8 mouse cellular contexts compared by ENCODE assay signal in the genomic region with DNA sequence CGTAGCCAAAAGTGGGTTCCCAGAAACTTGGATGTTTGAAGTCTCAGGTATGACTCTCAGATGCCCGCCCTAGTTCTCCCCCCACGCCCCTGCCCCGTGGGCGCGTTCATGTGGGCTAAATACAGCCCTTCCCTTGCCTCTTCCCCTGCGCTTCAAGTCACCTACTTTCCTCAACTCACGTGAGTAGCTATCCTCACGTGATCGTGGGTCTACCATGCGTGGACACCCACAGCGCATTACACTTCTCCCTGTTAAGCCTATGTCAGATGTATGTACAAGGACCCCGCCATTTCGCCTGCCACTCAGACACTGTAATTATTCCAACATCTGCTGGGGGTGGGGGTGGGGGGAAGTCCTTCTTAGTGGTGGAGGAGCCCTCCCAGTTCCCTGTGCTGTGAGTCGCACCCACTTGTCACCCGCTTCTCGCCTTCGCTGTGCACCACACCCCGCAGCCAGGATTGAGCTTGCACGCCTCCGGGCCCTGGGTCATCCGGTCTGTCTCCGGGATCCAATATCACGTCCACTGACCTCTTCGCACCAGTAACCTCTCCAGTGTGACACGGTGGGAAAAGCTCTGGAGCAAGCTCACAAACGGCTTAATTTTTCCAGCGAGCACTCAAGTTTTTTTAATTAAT. TPM values are rescaled to one million over a fixed set of nuclear protein-coding genes. Genes with fewer than 3 reads are reported as not detected.
DNase-seq lines count a peak whose midpoint lies in the region; ATAC-seq lines count a peak whose summit lies in the region.

No protein-coding gene starts in this region.

- 5% methylated on average over 28 of the region's 28 CpGs for WGBS in heart, embryonic 10.5 days
- 6% methylated on average over 28 of the region's 28 CpGs for WGBS in liver, embryonic 13.5 days (ENCODE audit: insufficient replicate concordance)

- H3K9ac ChIP-seq in liver, embryonic 13.5 days, result peak overlapping the region; percentile 85

- H3K27ac ChIP-seq in heart, embryonic 10.5 days, result peak overlapping the region; percentile 98
- 0 out of 2 replicates have a peak overlapping the region, but pooled peaks have one; percentile 34 for H3K27ac ChIP-seq in liver, embryonic 13.5 days

- DNase-seq in urinary bladder, adult 18-20 months (ENCODE audit: low spot score in 2 of 2), result peak; percentile 28 to 31
- no peak for DNase-seq in urinary bladder, postnatal 4 days (ENCODE audit: low spot score in 2 of 2)
- DNase-seq in embryo, embryonic 9.5 days (ENCODE audit: extremely low spot score), result peak; percentile 24
- no peak for DNase-seq in heart, embryonic 10.5 days (ENCODE audit: low spot score)
- peak; percentile 48 for DNase-seq in kidney, adult 9 months
- DNase-seq in liver, embryonic 13.5 days, result peak; percentile 18
- peak; percentile 38 for DNase-seq in neural tube, embryonic 10.5 days (ENCODE audit: extremely low spot score, low spot score)
- DNase-seq in thymus, adult 18-20 months, result peak; percentile 22 to 25

- no peaks in the 10 kb centered on the region for H3K27me3 ChIP-seq in heart, embryonic 10.5 days (ENCODE audit: insufficient read depth, poor library complexity, severe bottlenecking)
- H3K27me3 ChIP-seq in liver, embryonic 13.5 days, result no peaks in the 10 kb centered on the region

- H3K36me3 ChIP-seq in heart, embryonic 10.5 days, result no peaks in the 10 kb centered on the region
- no peaks in the 10 kb centered on the region for H3K36me3 ChIP-seq in liver, embryonic 13.5 days

- 0 out of 2 replicates have a peak, but pooled peaks have one; percentile 10 for ATAC-seq in liver, embryonic 13.5 days (ENCODE audit: low read depth)

- H3K4me2 ChIP-seq in liver, embryonic 13.5 days, result peak overlapping the region; percentile 93

- no peaks in the 10 kb centered on the region for H3K9me3 ChIP-seq in heart, embryonic 10.5 days
- H3K9me3 ChIP-seq in liver, embryonic 13.5 days (replicated peaks), result no peaks in the 10 kb centered on the region

- peak overlapping the region; percentile 98 for H3K4me3 ChIP-seq in heart, embryonic 10.5 days
- H3K4me3 ChIP-seq in liver, embryonic 13.5 days (replicated peaks), result peak overlapping the region; percentile 77

- peaks cover 48% of the 10 kb centered on the region for H3K4me1 ChIP-seq in heart, embryonic 10.5 days
- peaks cover 44% of the 10 kb centered on the region for H3K4me1 ChIP-seq in liver, embryonic 13.5 days (replicated peaks)

RNA-seq across cellular contexts. Expression of a gene that starts 1.0 kb away (rescaled TPM):
- polyA plus RNA-seq in heart, embryonic 10.5 days (2016; fragmentation: Nextera tagmentation; extraction: Ambion mirVana), result 129 and 153 TPM in 2 replicates
- polyA plus RNA-seq in liver, embryonic 13.5 days (2015; fragmentation: Nextera tagmentation; extraction: Ambion mirVana), result 28.7 and 36.1 TPM in 2 replicates

RNA-seq across cellular contexts. Expression of a gene that starts 47.4 kb away (rescaled TPM):
- polyA plus RNA-seq in heart, embryonic 10.5 days (2016; fragmentation: Nextera tagmentation; extraction: Ambion mirVana), result 0.73 and 1.2 TPM in 2 replicates
- 0.20 and 0.39 TPM in 2 replicates for polyA plus RNA-seq in liver, embryonic 13.5 days (2015; fragmentation: Nextera tagmentation; extraction: Ambion mirVana)

Comparison
In these comparisons a context has a peak if more than half of its experiments do, and no peak if none do; other contexts are left out.
1. DNase-seq: peak in urinary bladder, adult 18-20 months (2 of 2), embryo, embryonic 9.5 days (single experiment), kidney, adult 9 months (single experiment), liver, embryonic 13.5 days (single experiment), neural tube, embryonic 10.5 days (single experiment) and thymus, adult 18-20 months (2 of 2); none in urinary bladder, postnatal 4 days (0 of 2) and heart, embryonic 10.5 days (single experiment).